Mouse (Mus musculus) limb, embryonic 10.5 days (tissue): ENCODE measurements around the gene Hoxa9. TPM values are rescaled to one million over a fixed set of nuclear protein-coding genes. Genes with fewer than 3 reads are reported as not detected.
A peak's percentile ranks its signal among the peaks of the same experiment; 100 is the strongest.

ENCODE experiments used
- DNase-seq: peaks from one replicate; pipeline ENCODE4 v3.0.0-alpha.2; 2017; ENCODE audit warnings: low spot score
- H3K27ac ChIP-seq: fragments of 300-500 bp; sonication (generic); 2 replicates; pipeline ENCODE4 v1.5.1; 2016; ENCODE audit warnings: mild to moderate bottlenecking
- H3K27me3 ChIP-seq: fragments of 300-500 bp; sonication (generic); 2 replicates; pipeline ENCODE4 v1.6.1; 2016; ENCODE audit warnings: low read depth, mild to moderate bottlenecking; ENCODE audit not compliant: poor library complexity, severe bottlenecking
- H3K36me3 ChIP-seq: fragments of 300-500 bp; sonication (generic); 2 replicates; pipeline ENCODE4 v1.6.1; 2016; ENCODE audit warnings: mild to moderate bottlenecking, moderate library complexity
- H3K4me1 ChIP-seq: fragments of 300-500 bp; sonication (generic); 2 replicates; pipeline ENCODE4 v1.6.1; 2016
- H3K4me3 ChIP-seq: fragments of 300-500 bp; sonication (generic); 2 replicates; pipeline ENCODE4 v1.5.1; 2016; ENCODE audit warnings: mild to moderate bottlenecking, moderate library complexity
- H3K9me3 ChIP-seq: fragments of 300-500 bp; sonication (generic); replicated peaks from 2 replicates; pipeline ENCODE4 v1.6.1; 2016; ENCODE audit warnings: mild to moderate bottlenecking
- WGBS: fragments of 180-500 bp; shearing (Covaris S2); methylation state at CpG from one replicate; pipeline ENCODE4 v1.1.7; 2016; 5-methylcytosine and 5-hydroxymethylcytosine counted together
- polyA plus RNA-seq: library from polyadenylated mRNA; unstranded; fragments of >200 nt; fragmentation: Nextera tagmentation; extraction: Ambion mirVana; gene quantifications from 2 replicates; pipeline ENCODE4 v1.2.1, GENCODE M21; 2016

The Hoxa9 gene
- polyA plus RNA-seq, 1 experiment from 2014 or later: 95.7 TPM

- H3K36me3 ChIP-seq: peaks cover 25% of the 10 kb centered on the region
- H3K4me1 ChIP-seq: peaks cover 65% of the 10 kb centered on the region
- peak overlapping the region; percentile 90 for H3K4me3 ChIP-seq
- peaks cover 36% of the 10 kb centered on the region for H3K27me3 ChIP-seq
- no peaks in the 10 kb centered on the region for H3K9me3 ChIP-seq
- 6% methylated on average over 32 of the region's 32 CpGs for WGBS
- DNase-seq: peak; percentile 73
- H3K27ac ChIP-seq: peak overlapping the region; percentile 99
These were observed 10.7 kb downstream of the Hoxa9 start for GRCm38 (mm10) chr6:52220003-52220864.

DNA sequence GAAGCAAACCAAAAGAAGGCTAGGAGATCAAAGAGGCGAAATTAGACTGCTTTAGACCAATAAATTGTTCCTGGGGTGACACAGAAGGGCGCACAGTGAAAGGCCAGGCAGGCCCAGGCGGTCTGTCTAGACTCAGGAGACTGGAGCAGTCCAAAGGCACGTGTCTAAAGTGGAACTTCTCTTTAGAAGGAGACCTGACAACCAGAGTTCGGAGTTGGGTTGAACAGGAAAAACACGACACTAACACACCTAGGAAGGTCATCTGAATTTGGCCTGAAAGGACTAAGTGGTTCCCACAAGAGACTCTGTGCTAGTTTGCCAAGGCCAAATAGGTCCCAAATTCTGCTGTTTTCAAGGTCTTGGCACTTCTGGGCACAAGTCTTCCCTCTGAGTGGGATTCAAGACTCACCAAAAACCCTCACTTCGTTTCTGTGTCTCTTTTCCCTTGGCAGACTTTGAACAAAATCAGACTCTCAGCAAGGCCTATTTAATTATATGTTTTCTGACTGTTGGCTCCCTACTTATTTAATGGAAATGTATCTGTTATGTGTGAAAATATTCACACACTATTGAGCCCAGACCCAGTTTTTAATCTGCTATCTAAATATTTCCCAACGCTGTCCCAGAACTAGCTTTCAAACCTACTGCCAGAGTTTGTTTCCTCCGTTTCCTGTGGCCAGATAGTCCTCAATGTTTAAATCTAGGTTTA, 11.5 kb downstream of the Hoxa9 start:
- peak; percentile 60 for DNase-seq
- Histone ChIP-seq H3K36me3 (peaks cover 21% of the 10 kb centered on the region), H3K27ac (peak overlapping the region; percentile 99), H3K4me3 (peak overlapping the region; percentile 90), H3K4me1 (peaks cover 74% of the 10 kb centered on the region), H3K9me3 (no peaks in the 10 kb centered on the region), H3K27me3 (peaks cover 40% of the 10 kb centered on the region)
- 13% methylated on average over 9 of the region's 9 CpGs for WGBS

DNA sequence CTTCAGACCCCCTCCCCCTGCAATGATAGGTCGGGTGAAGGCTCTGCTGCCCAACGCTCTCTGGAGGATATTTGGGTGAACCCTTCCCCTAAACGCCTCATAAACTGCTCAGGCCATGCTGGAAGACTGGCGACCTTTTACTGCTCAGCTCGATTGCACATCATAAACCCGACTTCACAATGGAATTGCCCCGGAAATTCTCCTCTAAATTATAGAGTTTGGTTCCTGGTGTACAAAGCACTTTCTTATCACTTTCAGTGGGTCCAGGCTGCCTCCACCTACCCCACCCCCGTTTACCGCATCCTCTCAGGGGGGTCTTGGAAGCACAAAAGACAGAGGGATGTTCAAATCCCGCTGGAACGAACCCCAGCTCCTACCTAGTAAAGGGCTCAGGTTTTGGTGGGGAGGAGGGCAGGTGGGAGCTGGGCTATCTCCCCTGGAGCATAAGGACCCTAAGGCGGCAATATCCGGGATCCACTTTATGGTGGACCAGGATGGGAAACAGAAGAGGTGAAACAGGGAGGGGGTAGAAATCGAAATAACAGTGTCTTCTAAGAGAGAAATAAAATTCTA, 12.2 kb downstream of the Hoxa9 start:
- WGBS: 4% methylated on average over 14 of the region's 14 CpGs
- peak overlapping the region; percentile 90 for H3K4me3 ChIP-seq

GRCm38 (mm10) chr6:52217895-52218642, 12.8 kb downstream of the Hoxa9 start:
- peaks cover 8% of the 10 kb centered on the region; the same call in 1 of the 2 replicates for H3K36me3 ChIP-seq
- peak; percentile 76 for DNase-seq
- 2% methylated on average over 23 of the region's 23 CpGs for WGBS
- peak overlapping the region; percentile 90 for H3K4me3 ChIP-seq
- no peaks in the 10 kb centered on the region for H3K9me3 ChIP-seq
- H3K4me1 ChIP-seq: peaks cover 83% of the 10 kb centered on the region
- peaks cover 44% of the 10 kb centered on the region for H3K27me3 ChIP-seq
- peak overlapping the region; percentile 99 for H3K27ac ChIP-seq

More for the DNA sequence above, 12.2 kb downstream of the Hoxa9 start:
- H3K27me3 ChIP-seq: peaks cover 44% of the 10 kb centered on the region
- peak overlapping the region; percentile 99 for H3K27ac ChIP-seq
- no peaks in the 10 kb centered on the region for H3K9me3 ChIP-seq
- H3K36me3 ChIP-seq: peaks cover 15% of the 10 kb centered on the region; the same call in 1 of the 2 replicates
- peak; percentile 66 for DNase-seq
- peaks cover 81% of the 10 kb centered on the region for H3K4me1 ChIP-seq

GRCm38 (mm10) chr6:52217459-52217768, 13.5 kb downstream of the Hoxa9 start:
- H3K4me1 ChIP-seq: peaks cover 85% of the 10 kb centered on the region
- peaks cover 43% of the 10 kb centered on the region for H3K27me3 ChIP-seq
- WGBS: 1% methylated on average over 25 of the region's 25 CpGs

DNA sequence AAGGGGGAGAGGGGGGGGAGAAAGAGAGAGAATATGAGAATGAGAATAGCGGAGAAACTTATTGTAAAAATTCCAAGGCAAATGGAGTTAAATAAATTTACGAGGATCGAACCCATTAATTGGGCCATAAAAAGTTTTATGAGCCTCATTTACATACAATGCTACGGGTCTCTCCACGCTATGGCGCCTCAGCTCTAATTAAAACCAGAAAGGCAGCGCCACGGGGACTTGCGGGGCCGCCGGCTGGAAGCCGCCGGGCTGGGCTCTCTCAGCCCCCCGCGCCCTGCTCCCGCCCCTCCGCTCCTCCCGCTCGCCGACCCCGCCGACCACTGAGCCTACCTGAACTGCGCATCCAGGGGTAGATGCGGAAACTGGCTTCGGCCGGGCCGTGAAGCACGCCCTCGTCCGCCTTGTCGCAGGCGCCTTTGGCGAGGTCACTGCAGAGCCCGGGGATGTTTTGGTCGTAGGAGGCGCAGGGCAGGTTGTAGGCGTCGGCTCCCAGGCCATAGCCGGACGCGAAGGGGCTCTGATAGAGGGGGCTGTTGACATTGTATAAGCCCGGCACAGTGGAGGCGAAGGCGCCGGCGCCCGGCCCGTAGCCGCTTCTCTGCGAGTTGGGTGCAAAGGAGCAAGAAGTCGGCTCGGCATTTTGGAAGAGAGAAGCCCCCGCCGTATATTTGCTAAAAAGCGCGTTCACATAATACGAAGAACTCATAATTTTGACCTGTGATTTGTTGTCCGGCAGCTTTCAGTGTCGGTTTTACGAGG, 14.0 kb downstream of the Hoxa9 start:
- Histone ChIP-seq H3K4me3 (peak overlapping the region; percentile 90), H3K36me3 (0 out of 2 replicates have a peak, but pooled peaks cover 4% of the 10 kb centered on the region), H3K4me1 (peaks cover 84% of the 10 kb centered on the region), H3K27ac (peak overlapping the region; percentile 99), H3K9me3 (no peaks in the 10 kb centered on the region), H3K27me3 (peaks cover 41% of the 10 kb centered on the region)
- DNase-seq: peak; percentile 81
- WGBS: under 1% methylated on average over 60 of the region's 60 CpGs

More at GRCm38 (mm10) chr6:52217459-52217768, 13.5 kb downstream of the Hoxa9 start:
- peak; percentile 96 for DNase-seq
- Histone ChIP-seq H3K9me3 (no peaks in the 10 kb centered on the region), H3K4me3 (peak overlapping the region; percentile 90), H3K27ac (peak overlapping the region; percentile 99), H3K36me3 (0 out of 2 replicates have a peak, but pooled peaks cover 4% of the 10 kb centered on the region)

DNA sequence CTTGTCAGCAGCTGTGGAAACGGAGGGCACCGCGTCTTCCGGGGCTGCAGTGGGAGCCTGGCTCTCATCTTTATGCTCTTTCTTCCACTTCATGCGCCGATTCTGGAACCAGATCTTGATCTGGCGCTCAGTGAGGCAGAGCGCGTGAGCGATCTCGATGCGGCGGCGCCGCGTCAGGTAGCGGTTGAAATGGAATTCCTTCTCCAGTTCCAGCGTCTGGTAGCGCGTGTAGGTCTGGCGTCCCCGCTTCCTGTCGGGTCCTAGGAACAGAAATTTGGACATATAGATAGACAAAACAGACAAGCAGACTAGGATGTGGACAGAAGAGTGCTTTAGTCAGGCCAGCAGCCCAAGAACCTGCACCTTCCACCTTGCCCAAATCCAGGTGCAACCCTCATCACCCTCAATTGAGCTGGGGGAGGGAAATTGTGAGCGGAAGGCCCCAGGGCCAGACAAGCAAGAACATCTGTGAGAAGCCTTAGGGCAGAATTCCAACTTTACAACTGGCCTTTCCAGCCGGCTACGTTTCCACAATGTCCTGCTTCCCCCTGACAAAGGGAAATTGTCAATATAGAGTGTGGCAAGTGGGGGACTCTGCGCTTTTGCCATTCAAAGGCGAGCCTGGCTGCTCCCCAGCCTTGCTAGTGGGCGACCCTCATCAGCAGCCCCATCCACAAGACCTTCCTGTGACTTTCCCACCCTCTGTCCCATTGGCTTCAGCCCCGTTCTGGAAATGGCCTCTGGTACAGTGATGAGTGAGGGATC, 14.9 kb downstream of the Hoxa9 start:
- H3K27me3 ChIP-seq: peaks cover 46% of the 10 kb centered on the region
- 0 out of 2 replicates have a peak, but pooled peaks cover 4% of the 10 kb centered on the region for H3K36me3 ChIP-seq
- peaks cover 83% of the 10 kb centered on the region for H3K4me1 ChIP-seq
- H3K9me3 ChIP-seq: no peaks in the 10 kb centered on the region
- DNase-seq: peak; percentile 73
- H3K4me3 ChIP-seq: peak overlapping the region; percentile 90
- peak overlapping the region; percentile 99 for H3K27ac ChIP-seq
- WGBS: under 1% methylated on average over 30 of the region's 30 CpGs

DNA sequence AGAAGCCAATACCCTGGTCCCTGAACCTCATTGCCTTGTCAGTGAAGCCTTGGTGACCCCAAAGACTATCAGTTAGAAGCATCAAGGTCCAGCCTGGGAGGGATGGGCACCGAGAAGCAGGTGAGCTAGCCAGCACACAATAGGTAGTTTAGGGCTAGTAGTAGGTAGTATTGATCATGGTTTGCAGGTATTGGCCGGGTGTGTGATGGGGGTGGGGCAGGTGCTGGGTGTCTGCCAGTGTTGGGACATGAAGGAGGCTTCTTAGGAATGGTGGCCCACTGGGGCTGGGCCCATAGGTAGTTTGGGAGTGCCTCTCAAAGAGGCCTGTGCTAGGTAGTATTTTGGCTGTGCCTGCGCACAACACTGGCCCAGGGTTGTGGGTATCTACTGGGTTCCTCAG, 15.8 kb downstream of the Hoxa9 start:
- Histone ChIP-seq H3K27me3 (peaks cover 48% of the 10 kb centered on the region), H3K9me3 (no peaks in the 10 kb centered on the region), H3K4me1 (peaks cover 85% of the 10 kb centered on the region), H3K4me3 (peak overlapping the region; percentile 90), H3K36me3 (0 out of 2 replicates have a peak, but pooled peaks cover 4% of the 10 kb centered on the region), H3K27ac (peak overlapping the region; percentile 99)
- WGBS: 23% methylated on average over 3 of the region's 3 CpGs
- DNase-seq: peak; percentile 53

DNA sequence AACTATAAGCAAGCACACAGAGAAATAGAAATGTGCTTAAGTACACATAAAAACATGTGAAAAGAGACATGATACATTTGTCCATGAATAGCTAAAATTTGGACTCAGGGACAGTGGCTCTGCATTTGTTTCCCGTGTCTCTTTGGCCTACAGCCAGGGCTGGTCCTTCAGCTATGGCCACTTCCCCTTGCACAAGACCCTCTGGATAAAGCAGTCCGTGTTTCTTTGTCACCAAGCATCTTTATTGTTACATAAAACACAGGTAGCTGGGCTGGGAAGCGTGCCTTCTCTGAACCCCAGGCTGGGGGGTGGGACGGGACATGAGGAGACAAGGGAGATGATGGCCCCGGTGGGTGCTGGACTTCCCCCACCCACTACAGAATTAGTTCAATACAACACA, 16.6 kb downstream of the Hoxa9 start:
- Histone ChIP-seq H3K9me3 (no peaks in the 10 kb centered on the region), H3K27ac (peak overlapping the region; percentile 99), H3K4me3 (peak overlapping the region; percentile 90), H3K27me3 (peaks cover 48% of the 10 kb centered on the region), H3K36me3 (0 out of 2 replicates have a peak, but pooled peaks cover 4% of the 10 kb centered on the region), H3K4me1 (peaks cover 85% of the 10 kb centered on the region)
- peak; percentile 42 for DNase-seq
- 21% methylated on average over 5 of the region's 5 CpGs for WGBS

DNA sequence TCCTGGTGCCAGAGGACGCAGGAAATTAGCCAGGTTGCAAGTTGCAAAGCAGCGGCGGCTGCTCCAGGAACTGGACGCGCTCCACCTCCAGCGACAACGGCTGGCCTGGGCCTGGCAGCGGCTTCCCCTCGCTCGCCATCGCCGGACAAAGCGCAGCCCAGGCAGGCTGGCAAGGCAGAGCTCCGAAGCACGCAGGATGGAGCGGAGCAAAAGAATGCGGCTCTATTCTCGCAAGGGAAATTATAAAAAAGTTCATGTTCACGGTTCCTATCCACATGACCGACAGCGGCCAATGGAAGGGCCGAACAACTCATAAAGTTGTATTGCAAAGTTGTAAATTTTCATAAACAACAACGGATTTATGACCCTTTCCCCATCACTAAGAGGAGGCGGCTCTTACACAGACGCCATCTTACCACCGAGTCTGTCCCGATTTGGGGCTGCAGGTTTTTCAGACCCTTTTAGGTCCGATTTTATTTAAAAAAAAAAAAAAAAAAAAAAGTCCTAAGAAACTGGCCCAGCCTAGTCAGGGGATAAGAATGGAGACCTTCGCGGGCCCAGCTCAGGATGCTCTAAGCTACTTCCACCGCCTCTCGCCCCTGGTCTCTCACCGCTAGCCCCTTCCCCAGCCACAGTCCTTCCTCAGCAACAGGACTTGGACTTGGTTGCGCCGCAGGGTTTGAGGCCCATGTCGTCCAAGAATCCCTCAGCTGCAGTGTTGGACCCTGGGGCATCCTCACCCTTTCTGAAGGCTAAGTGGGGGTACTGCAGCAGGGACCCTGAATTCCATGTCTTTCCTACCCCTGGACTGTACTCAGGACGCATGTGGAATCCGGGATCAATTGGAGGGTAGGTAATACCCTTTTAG, 17.5 kb downstream of the Hoxa9 start, which contains the start of the genes Hoxa3 and Gm28308:
Gene Hoxa3 (minus strand): TSS at position 218 of the 868 bp plus-strand sequence.
Gene Gm28308 (minus strand): TSS at position 221 of the 868 bp plus-strand sequence.
- Histone ChIP-seq H3K36me3 (0 out of 2 replicates have a peak, but pooled peaks cover 4% of the 10 kb centered on the region), H3K9me3 (no peaks in the 10 kb centered on the region), H3K27me3 (peaks cover 47% of the 10 kb centered on the region), H3K4me3 (peak within 1 kb of the TSS; percentile 90), H3K27ac (peak within 1 kb of the TSS; percentile 99), H3K4me1 (peaks cover 85% of the 10 kb centered on the region)
- 2% methylated on average over 38 of the region's 38 CpGs for WGBS
- DNase-seq: peak; percentile 85
